Mouse (Mus musculus) lung, embryonic 16.5 days (tissue): ENCODE results near the gene Rcan1. TPM values are rescaled to one million over a fixed set of nuclear protein-coding genes. Genes with fewer than 3 reads are reported as not detected.
A peak's percentile ranks its signal among the peaks of the same experiment; 100 is the strongest.

Source experiments
- ATAC-seq: fragments of 200-750 bp; cut with Nextera tagmentation; 2 replicates; pipeline ENCODE4 v1.8.0; 2017; ENCODE audit warnings: low read depth, mild to moderate bottlenecking, moderate library complexity
- H3K27ac ChIP-seq: fragments of 300-500 bp; sonication (generic); 2 replicates; pipeline ENCODE4 v1.5.1; 2014; ENCODE audit warnings: mild to moderate bottlenecking, control low read depth, low read length
- H3K27me3 ChIP-seq: fragments of 300-500 bp; sonication (generic); 2 replicates; pipeline ENCODE4 v1.6.1; 2014; ENCODE audit warnings: low read depth, low read length, mixed read lengths; ENCODE audit not compliant: control insufficient read depth, insufficient read depth
- H3K36me3 ChIP-seq: fragments of 300-500 bp; sonication (generic); 2 replicates; pipeline ENCODE4 v1.6.1; 2014; ENCODE audit warnings: low read length; ENCODE audit not compliant: control insufficient read depth, insufficient read depth
- H3K4me1 ChIP-seq: fragments of 300-500 bp; sonication (generic); replicated peaks from 2 replicates; pipeline ENCODE4 v1.6.1; 2014; ENCODE audit warnings: low read length, mixed read lengths; ENCODE audit not compliant: control insufficient read depth, insufficient read depth
- H3K4me2 ChIP-seq: fragments of 300-500 bp; sonication (generic); 2 replicates; pipeline ENCODE4 v1.6.1; 2014; ENCODE audit warnings: low read depth, low read length, control low read depth
- H3K4me3 ChIP-seq: fragments of 300-500 bp; sonication (generic); 2 replicates; pipeline ENCODE4 v1.5.1; 2014; ENCODE audit warnings: mild to moderate bottlenecking, low read length, control low read depth
- H3K9ac ChIP-seq: fragments of 300-500 bp; sonication (generic); 2 replicates; pipeline ENCODE4 v1.6.1; 2014; ENCODE audit warnings: low read length, control low read depth
- H3K9me3 ChIP-seq: fragments of 300-500 bp; sonication (generic); 2 replicates; pipeline ENCODE4 v1.6.1; 2016; ENCODE audit warnings: low read length; ENCODE audit not compliant: control insufficient read depth
- WGBS: fragments of 180-500 bp; shearing (Covaris S2); extraction: QIAGEN DNeasy Blood & Tissue Kit; methylation state at CpG from one replicate; pipeline ENCODE4 v1.1.7; 2014; 5-methylcytosine and 5-hydroxymethylcytosine counted together
- polyA plus RNA-seq: library from polyadenylated mRNA; unstranded; fragments of >200 nt; fragmentation: Nextera tagmentation; extraction: Ambion mirVana; gene quantifications from 2 replicates; pipeline ENCODE4 v1.2.1, GENCODE M21; 2015

Rcan1 gene
- polyA plus RNA-seq, 1 experiment from 2014 or later: 61.2 TPM

- H3K4me2 ChIP-seq: no peak overlapping the region
- no peaks in the 10 kb centered on the region for H3K36me3 ChIP-seq
- peaks cover 18% of the 10 kb centered on the region for H3K4me1 ChIP-seq
- no peaks in the 10 kb centered on the region for H3K9me3 ChIP-seq
- no peak overlapping the region for H3K9ac ChIP-seq
- no peak overlapping the region for H3K4me3 ChIP-seq
- ATAC-seq: no peak
- 57% methylated on average over 6 of the region's 6 CpGs for whole genome bisulfite sequencing
- no peak overlapping the region for H3K27ac ChIP-seq
- no peaks in the 10 kb centered on the region for H3K27me3 ChIP-seq
Observed at GRCm38 (mm10) chr16:92461412-92461811, 9.3 kb downstream of the Rcan1 start.

- no peak overlapping the region for H3K4me2 ChIP-seq
- 20% methylated on average over 7 of the region's 7 CpGs for WGBS
- no peak overlapping the region for H3K9ac ChIP-seq
- no peaks in the 10 kb centered on the region for H3K9me3 ChIP-seq
- no peaks in the 10 kb centered on the region for H3K27me3 ChIP-seq
- no peak overlapping the region for H3K27ac ChIP-seq
- H3K4me1 ChIP-seq: peaks cover 8% of the 10 kb centered on the region
- no peak overlapping the region for H3K4me3 ChIP-seq
- peak; percentile 78 for ATAC-seq
- H3K36me3 ChIP-seq: no peaks in the 10 kb centered on the region
Observed at GRCm38 (mm10) chr16:92457594-92457993, 13.1 kb downstream of the Rcan1 start.

GRCm38 (mm10) chr16:92455969-92456368 lies 14.7 kb downstream of the Rcan1 start:
- peaks cover 12% of the 10 kb centered on the region for H3K4me1 ChIP-seq
- H3K4me2 ChIP-seq: no peak overlapping the region
- no peaks in the 10 kb centered on the region for H3K9me3 ChIP-seq
- no peaks in the 10 kb centered on the region for H3K36me3 ChIP-seq
- H3K9ac ChIP-seq: no peak overlapping the region
- no peak overlapping the region for H3K4me3 ChIP-seq
- WGBS: 85% methylated on average over 5 of the region's 5 CpGs
- ATAC-seq: no peak
- no peak overlapping the region for H3K27ac ChIP-seq
- H3K27me3 ChIP-seq: no peaks in the 10 kb centered on the region

GRCm38 (mm10) chr16:92455488-92455887 lies 15.2 kb downstream of the Rcan1 start:
- Histone ChIP-seq H3K4me3 (no peak overlapping the region), H3K27ac (no peak overlapping the region), H3K4me1 (peaks cover 15% of the 10 kb centered on the region), H3K27me3 (no peaks in the 10 kb centered on the region), H3K36me3 (no peaks in the 10 kb centered on the region), H3K9ac (no peak overlapping the region), H3K9me3 (no peaks in the 10 kb centered on the region), H3K4me2 (no peak overlapping the region)
- no peak for ATAC-seq
- WGBS: 73% methylated on average over 8 of the region's 8 CpGs

- Histone ChIP-seq H3K4me3 (no peak overlapping the region), H3K27me3 (no peaks in the 10 kb centered on the region), H3K4me1 (peaks cover 18% of the 10 kb centered on the region), H3K36me3 (no peaks in the 10 kb centered on the region), H3K9ac (no peak overlapping the region), H3K9me3 (no peaks in the 10 kb centered on the region), H3K27ac (no peak overlapping the region), H3K4me2 (no peak overlapping the region)
- 60% methylated on average over 18 of the region's 18 CpGs for WGBS
- no peak for ATAC-seq
Observed at GRCm38 (mm10) chr16:92454495-92454894, 16.2 kb downstream of the Rcan1 start.

- WGBS: 86% methylated on average over 7 of the region's 7 CpGs
- Histone ChIP-seq H3K27ac (no peak overlapping the region), H3K4me3 (no peak overlapping the region), H3K27me3 (no peaks in the 10 kb centered on the region), H3K36me3 (no peaks in the 10 kb centered on the region), H3K4me1 (peaks cover 18% of the 10 kb centered on the region), H3K9me3 (no peaks in the 10 kb centered on the region), H3K4me2 (no peak overlapping the region), H3K9ac (no peak overlapping the region)
- ATAC-seq: no peak
Observed at GRCm38 (mm10) chr16:92454002-92454401, 16.7 kb downstream of the Rcan1 start.

- 57% methylated on average over 8 of the region's 8 CpGs for WGBS
- no peak overlapping the region for H3K9ac ChIP-seq
- H3K4me3 ChIP-seq: no peak overlapping the region
- H3K27ac ChIP-seq: no peak overlapping the region
- ATAC-seq: no peak
- peaks cover 18% of the 10 kb centered on the region for H3K4me1 ChIP-seq
- H3K27me3 ChIP-seq: no peaks in the 10 kb centered on the region
- H3K9me3 ChIP-seq: no peaks in the 10 kb centered on the region
- no peaks in the 10 kb centered on the region for H3K36me3 ChIP-seq
- no peak overlapping the region for H3K4me2 ChIP-seq
Observed at GRCm38 (mm10) chr16:92452609-92453008, 18.1 kb downstream of the Rcan1 start.

- Histone ChIP-seq H3K4me2 (no peak overlapping the region), H3K9ac (no peak overlapping the region; the same call in 1 of the 2 replicates), H3K27me3 (no peaks in the 10 kb centered on the region), H3K4me3 (no peak overlapping the region), H3K27ac (no peak overlapping the region), H3K9me3 (no peaks in the 10 kb centered on the region), H3K4me1 (peaks cover 18% of the 10 kb centered on the region), H3K36me3 (no peaks in the 10 kb centered on the region)
- WGBS: 61% methylated on average over 17 of the region's 17 CpGs
- ATAC-seq: peak; percentile 89
Observed at GRCm38 (mm10) chr16:92451516-92452072, 19.1 kb downstream of the Rcan1 start.

- Histone ChIP-seq H3K4me1 (peaks cover 18% of the 10 kb centered on the region), H3K9ac (no peak overlapping the region), H3K27ac (no peak overlapping the region), H3K4me2 (no peak overlapping the region), H3K9me3 (no peaks in the 10 kb centered on the region), H3K36me3 (no peaks in the 10 kb centered on the region), H3K4me3 (no peak overlapping the region), H3K27me3 (no peaks in the 10 kb centered on the region)
- WGBS: 80% methylated on average over 8 of the region's 8 CpGs
- ATAC-seq: no peak
Observed at GRCm38 (mm10) chr16:92450331-92450730, 20.3 kb downstream of the Rcan1 start.

GRCm38 (mm10) chr16:92449080-92449479 lies 21.6 kb downstream of the Rcan1 start:
- Histone ChIP-seq H3K27ac (no peak overlapping the region), H3K36me3 (no peaks in the 10 kb centered on the region), H3K4me2 (no peak overlapping the region), H3K9ac (no peak overlapping the region), H3K9me3 (no peaks in the 10 kb centered on the region), H3K27me3 (no peaks in the 10 kb centered on the region), H3K4me3 (no peak overlapping the region), H3K4me1 (peaks cover 16% of the 10 kb centered on the region)
- ATAC-seq: no peak
- 93% methylated on average over 14 of the region's 14 CpGs for WGBS
